Mouse (Mus musculus) Patski (cell line): ENCODE results near the gene Tnk1. TPM values are rescaled to one million over a fixed set of nuclear protein-coding genes. Genes with fewer than 3 reads are reported as not detected.

ENCODE experiments used
- ATAC-seq: fragments of 100-300 bp; one replicate; pipeline ENCODE4 v1.8.0; 2021
- CTCF ChIA-PET: fragments of 350-600 bp; sonication (Branson Sonifier 250); formaldehyde crosslinking; loops from one replicate; lab custom pipeline; 2022; ENCODE audit warnings: inconsistent platforms; lab: Charles Lee
- POLR2A ChIA-PET: fragments of 350-600 bp; sonication (Branson Sonifier 250); formaldehyde crosslinking; loops from one replicate; lab custom pipeline; 2022; ENCODE audit warnings: antibody characterized with exemption, inconsistent platforms; lab: Charles Lee
- DNase-seq: peaks from one replicate; pipeline ENCODE4 v3.0.0-alpha.2; 2011; ENCODE audit warnings: low read depth, low spot score
- H3K27me3 ChIP-seq: fragments of 371-371 bp; one replicate; pipeline ENCODE4 v1.5.1; 2021
- CTCF ChIP-seq: fragments of 100-300 bp; IDR thresholded peaks from one replicate; pipeline ENCODE4 v1.5.1; 2021
- in situ Hi-C: fragments of 300-500 bp; cut with MboI; formaldehyde crosslinking; loops from 3 replicates; pipeline ENCODE4 v1.11.1; 2018; ENCODE audit warnings: low pct_unique_long_range_greater_than_20kb, mixed read lengths
- polyA plus RNA-seq: library from polyadenylated mRNA; unstranded; gene quantifications from one replicate; pipeline ENCODE4 v1.2.3, GENCODE M21; 2021

Gene Tnk1
- polyA plus RNA-seq, 1 experiment from 2014 or later, result not detected

GRCm38 (mm10) chr11:69879711-69880110, 21.2 kb upstream of the Tnk1 start:
- in situ Hi-C loops, result loop anchor here (5.0 kb wide), 3 partner anchors 72 to 197 kb away; partner anchors contain the start of genes Polr2a, Senp3 and Tmem102
- ChIA-PET POLR2A (interaction anchor here (1.8 to 2.9 kb wide), 2 partner anchors 21 to 120 kb away, joined by 5 to 16 read pairs; partner anchors contain the start of genes 2810408A11Rik, Neurl4 and Polr2a), CTCF (interaction anchor here (1.0 to 1.6 kb wide), 5 partner anchors 38 to 73 kb away, joined by 3 to 6 read pairs (median 5); no protein-coding TSS in a partner anchor)
- no peak for TF ChIP-seq CTCF
- no peak for ATAC-seq
- DNase-seq, result no peak
- H3K27me3 ChIP-seq, result no peaks in the 10 kb centered on the region

GRCm38 (mm10) chr11:69878952-69879351, 20.4 kb upstream of the Tnk1 start:
- POLR2A ChIA-PET, result interaction anchor here (1.8 kb wide), 1 partner anchor 120 kb away, joined by 5 read pairs; the partner anchor contains the start of gene Polr2a
- ATAC-seq, result no peak
- no peak for DNase-seq

GRCm38 (mm10) chr11:69878399-69878798, 19.9 kb upstream of the Tnk1 start:
- no peak for TF ChIP-seq CTCF
- no peak for ATAC-seq
- no peak for DNase-seq
- no peaks in the 10 kb centered on the region for H3K27me3 ChIP-seq
- CTCF ChIA-PET, result interaction anchor here (0.8 to 2.1 kb wide), 6 partner anchors 44 to 128 kb away, joined by 3 to 12 read pairs (median 5); partner anchors contain the start of gene Fgf11
- POLR2A ChIA-PET, result interaction anchor here (1.8 kb wide), 1 partner anchor 119 kb away, joined by 5 read pairs; the partner anchor contains the start of gene Polr2a
- in situ Hi-C loops, result loop anchor here (5.0 kb wide), 3 partner anchors 71 to 196 kb away; partner anchors contain the start of genes Polr2a, Senp3 and Tmem102

More at GRCm38 (mm10) chr11:69878952-69879351, 20.4 kb upstream of the Tnk1 start:
- H3K27me3 ChIP-seq, result no peaks in the 10 kb centered on the region
- CTCF ChIA-PET, result interaction anchor here (1.0 to 2.1 kb wide), 6 partner anchors 37 to 122 kb away, joined by 3 to 12 read pairs (median 5); partner anchors contain the start of gene Fgf11
- no peak for TF ChIP-seq CTCF
- in situ Hi-C loops, result loop anchor here (5.0 kb wide), 3 partner anchors 72 to 197 kb away; partner anchors contain the start of genes Polr2a, Senp3 and Tmem102

- in situ Hi-C loops, result loop anchor here (5.0 kb wide), 3 partner anchors 71 to 196 kb away; partner anchors contain the start of genes Polr2a, Senp3 and Tmem102
- ChIA-PET CTCF (interaction anchor here (0.8 to 2.1 kb wide), 6 partner anchors 42 to 144 kb away, joined by 3 to 12 read pairs (median 3); partner anchors contain the start of gene Fgf11), POLR2A (interaction anchor here (1.8 kb wide), 1 partner anchor 119 kb away, joined by 5 read pairs; the partner anchor contains the start of gene Polr2a)
- DNase-seq (no peak), ATAC-seq (no peak)
- no peak for TF ChIP-seq CTCF
- H3K27me3 ChIP-seq, result no peaks in the 10 kb centered on the region
Observed at GRCm38 (mm10) chr11:69877878-69878277, 19.3 kb upstream of the Tnk1 start, which contains the start of gene Tmem95. Tmem95 (minus strand) TSS chr11:69878018.

- ChIA-PET CTCF (interaction anchor here (0.7 to 2.1 kb wide), 8 partner anchors 9 to 146 kb away, joined by 3 to 12 read pairs (median 3); no protein-coding TSS in a partner anchor), POLR2A (no interaction called here)
- in situ Hi-C loops, result loop anchor here (5.0 kb wide), 3 partner anchors 70 to 195 kb away; partner anchors contain the start of genes Polr2a, Senp3 and Tmem102
- H3K27me3 ChIP-seq, result no peaks in the 10 kb centered on the region
- ATAC-seq, result no peak
- TF ChIP-seq CTCF, result no peak
- DNase-seq, result no peak
Observed at GRCm38 (mm10) chr11:69876867-69877266, 18.3 kb upstream of the Tnk1 start.

GRCm38 (mm10) chr11:69876186-69876585, 17.7 kb upstream of the Tnk1 start:
- POLR2A ChIA-PET, result no interaction called here
- CTCF ChIA-PET, result interaction anchor here (1.4 to 1.5 kb wide), 3 partner anchors 8 to 145 kb away, joined by 3 to 5 read pairs (median 3); no protein-coding TSS in a partner anchor
- no peak for TF ChIP-seq CTCF
- H3K27me3 ChIP-seq, result no peaks in the 10 kb centered on the region
- ATAC-seq (no peak), DNase-seq (no peak)
- in situ Hi-C loops, result loop anchor here (5.0 kb wide), 3 partner anchors 69 to 194 kb away; partner anchors contain the start of genes Polr2a, Senp3 and Tmem102

- DNase-seq (no peak), ATAC-seq (no peak)
- TF ChIP-seq CTCF, result no peak
- POLR2A ChIA-PET, result no interaction called here
- peaks cover 10% of the 10 kb centered on the region for H3K27me3 ChIP-seq
- in situ Hi-C loops, result no loop called here
- CTCF ChIA-PET, result interaction anchor here (0.9 to 1.2 kb wide), 2 partner anchors 22 to 113 kb away, joined by 3 to 4 read pairs; no protein-coding TSS in a partner anchor
Observed at GRCm38 (mm10) chr11:69872451-69872850, 13.9 kb upstream of the Tnk1 start.

- peaks cover 10% of the 10 kb centered on the region for H3K27me3 ChIP-seq
- ATAC-seq (no peak), DNase-seq (no peak)
- no peak for TF ChIP-seq CTCF
- in situ Hi-C loops, result no loop called here
- ChIA-PET POLR2A (no interaction called here), CTCF (interaction anchor here (0.9 to 1.2 kb wide), 2 partner anchors 21 to 113 kb away, joined by 3 to 4 read pairs; no protein-coding TSS in a partner anchor)
Observed at GRCm38 (mm10) chr11:69871822-69872221, 13.3 kb upstream of the Tnk1 start.

- POLR2A ChIA-PET, result interaction anchor here (1.5 kb wide), 1 partner anchor 20 kb away, joined by 4 read pairs; no protein-coding TSS in a partner anchor
- CTCF ChIA-PET, result no interaction called here
- DNase-seq (no peak), ATAC-seq (no peak)
- peaks cover 10% of the 10 kb centered on the region for H3K27me3 ChIP-seq
- TF ChIP-seq CTCF, result no peak
- in situ Hi-C loops, result no loop called here
Observed at GRCm38 (mm10) chr11:69870289-69871069, 11.9 kb upstream of the Tnk1 start.

GRCm38 (mm10) chr11:69867335-69867734, 8.8 kb upstream of the Tnk1 start:
- in situ Hi-C loops, result no loop called here
- ATAC-seq, result no peak

More at GRCm38 (mm10) chr11:69867335-69867734, 8.8 kb upstream of the Tnk1 start:
- CTCF ChIA-PET, result interaction anchor here (1.3 kb wide), 1 partner anchor 9 kb away, joined by 3 read pairs; no protein-coding TSS in a partner anchor
- no peak for DNase-seq
- no peak for TF ChIP-seq CTCF
- POLR2A ChIA-PET, result no interaction called here
- peaks cover 16% of the 10 kb centered on the region for H3K27me3 ChIP-seq
